Mouse (Mus musculus) hematopoietic multipotent progenitor cell, adult 10-12 weeks (in vitro differentiated cells): ENCODE results near the gene Eml2. TPM values are rescaled to one million over a fixed set of nuclear protein-coding genes. Genes with fewer than 3 reads are reported as not detected.

Experiments
- polyA plus RNA-seq: library from polyadenylated mRNA; stranded (reverse); fragments of >175 nt; gene quantifications from 2 replicates; pipeline ENCODE4 v1.2.3, GENCODE M21; 2012; ENCODE audit warnings: low replicate concordance

Eml2 gene
- polyA plus RNA-seq, result 17.2 and 24.3 TPM in 2 replicates

DNA sequence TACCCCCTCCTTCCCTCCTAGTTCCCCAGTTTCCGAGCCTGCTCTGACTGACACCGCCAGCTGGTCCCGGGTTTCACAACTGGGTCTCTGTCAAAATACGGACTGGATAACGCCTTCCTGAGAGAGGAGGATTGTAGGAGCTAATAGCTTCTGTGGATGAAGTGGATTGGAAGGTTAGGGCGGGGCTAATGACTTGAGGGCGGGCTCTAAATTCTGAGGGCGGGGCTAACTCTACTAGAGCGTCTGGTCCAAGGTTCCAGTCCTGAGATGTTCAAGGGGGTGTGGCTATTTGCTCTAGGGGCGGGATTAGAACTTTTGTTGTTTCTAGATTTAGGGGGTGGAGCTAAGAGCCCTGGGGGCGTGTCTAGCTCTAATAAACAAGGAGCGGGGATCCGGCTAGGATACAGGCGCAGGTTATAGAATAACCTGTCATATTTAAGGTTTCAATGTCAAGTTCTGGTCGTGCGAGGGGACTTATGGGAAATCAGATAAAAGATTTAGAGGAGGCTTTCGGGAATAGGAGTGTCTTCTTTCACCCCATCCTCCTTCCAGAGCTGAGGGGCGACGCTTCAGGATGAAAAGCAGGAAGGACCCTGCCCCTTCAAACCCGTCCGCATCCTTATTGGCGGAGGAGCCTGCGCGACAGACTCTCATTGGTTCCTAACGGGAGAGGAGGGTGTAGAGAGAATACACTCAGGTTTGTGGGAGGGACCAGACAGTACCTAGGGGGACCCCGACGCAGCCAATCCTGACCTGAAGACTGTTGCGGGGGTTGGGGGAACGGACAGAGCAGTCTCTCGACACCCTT lies at the start of gene Eml2:
Gene Eml2, plus strand, starts transcription at position 714 of the 808 bp plus-strand sequence.

DNA sequence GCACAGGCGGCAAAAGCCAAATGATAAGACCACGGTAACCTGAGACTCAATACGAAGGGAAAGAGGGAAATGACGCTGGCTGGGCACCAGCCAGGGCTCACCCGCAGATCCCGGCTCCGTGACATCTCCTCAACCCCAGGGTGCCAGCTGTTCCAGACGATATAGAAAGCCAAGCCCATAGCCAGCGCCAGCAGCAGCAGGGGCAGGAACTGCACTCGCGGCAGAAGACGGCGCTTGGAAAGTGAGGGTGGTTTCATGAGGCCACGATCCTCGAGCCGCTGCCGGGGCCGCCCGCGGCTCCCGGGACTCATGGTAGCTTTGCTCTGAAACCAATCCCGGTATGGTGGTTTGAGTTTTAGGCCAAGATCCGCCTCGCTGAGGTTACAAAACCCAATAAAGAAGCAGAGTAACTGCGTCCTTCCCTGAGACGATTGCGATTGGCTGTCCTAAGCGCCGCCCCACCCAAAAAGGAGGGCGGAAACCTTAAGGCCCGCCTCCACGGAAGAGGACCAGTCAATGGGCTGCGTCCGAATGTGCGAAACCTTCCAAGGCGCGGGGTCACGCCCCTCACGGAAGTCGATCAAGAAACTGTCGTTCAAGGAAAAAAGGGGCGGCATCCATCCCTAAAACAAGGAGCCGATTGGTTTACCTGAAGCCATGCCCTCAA lies 27.2 kb upstream of the Eml2 start, which contains the start of gene Qpctl:
Gene Qpctl, minus strand, starts transcription at position 417 of the 667 bp plus-strand sequence.

DNA sequence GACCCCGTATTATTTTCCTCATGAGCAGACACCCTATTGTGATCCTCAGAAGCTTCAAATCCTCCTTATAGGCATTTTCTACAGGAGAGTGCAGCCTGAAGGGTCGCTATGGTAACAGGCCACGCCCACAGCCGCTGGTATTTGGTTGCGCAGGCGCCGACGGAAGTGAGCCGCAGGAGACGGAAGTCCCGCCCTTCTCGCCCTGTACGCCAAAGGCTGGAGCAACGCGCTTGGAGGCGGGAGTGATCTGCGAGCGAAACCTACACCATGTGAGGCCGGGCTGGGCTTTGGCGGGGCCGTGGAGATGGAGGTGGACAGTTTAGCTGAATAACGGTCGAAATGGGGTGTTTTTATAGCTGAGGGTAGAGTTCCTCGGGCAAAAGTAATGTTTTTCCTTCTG lies 26.6 kb upstream of the Eml2 start, which contains the start of gene Snrpd2:
Gene Snrpd2, plus strand, starts transcription at position 97 of the 400 bp plus-strand sequence.

DNA sequence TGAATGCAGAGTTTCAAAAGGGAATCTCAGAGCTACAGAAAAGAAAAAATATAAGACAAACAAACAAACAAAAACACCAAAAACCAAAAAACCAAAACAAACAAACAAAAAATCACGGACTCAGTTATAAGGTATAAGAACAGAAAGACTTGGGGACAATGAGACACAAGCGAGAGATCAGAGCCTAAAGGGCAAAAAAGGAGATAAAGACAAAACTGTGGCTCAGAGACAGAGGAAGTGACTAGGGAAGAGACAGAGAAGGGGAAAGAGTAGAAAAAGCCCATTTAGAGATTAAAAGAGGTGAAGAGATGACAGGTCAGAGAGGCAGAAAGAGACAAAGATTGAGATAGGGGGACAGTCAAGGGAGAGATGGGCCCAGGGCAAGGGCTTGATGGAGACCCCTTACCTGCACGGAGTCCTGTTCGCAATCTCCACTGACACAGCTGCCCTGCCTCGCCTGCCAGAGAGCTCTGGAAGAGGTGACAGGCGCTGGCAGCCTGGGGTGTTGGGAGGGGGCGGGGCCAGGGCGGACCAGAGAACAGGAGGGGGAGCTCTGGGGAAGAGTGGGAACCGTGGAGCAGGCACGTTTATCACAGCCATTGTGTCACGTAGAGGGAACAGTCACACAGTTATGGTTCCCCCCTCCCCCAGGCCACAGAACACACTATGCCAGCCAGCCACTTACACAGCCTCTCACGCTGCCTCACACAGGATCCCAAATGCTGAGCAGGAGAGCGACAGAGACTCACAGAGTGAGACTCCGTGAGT lies 10.4 kb upstream of the Eml2 start, which contains the start of gene Gipr:
Gene Gipr, minus strand, starts transcription at position 472 of the 768 bp plus-strand sequence.

DNA sequence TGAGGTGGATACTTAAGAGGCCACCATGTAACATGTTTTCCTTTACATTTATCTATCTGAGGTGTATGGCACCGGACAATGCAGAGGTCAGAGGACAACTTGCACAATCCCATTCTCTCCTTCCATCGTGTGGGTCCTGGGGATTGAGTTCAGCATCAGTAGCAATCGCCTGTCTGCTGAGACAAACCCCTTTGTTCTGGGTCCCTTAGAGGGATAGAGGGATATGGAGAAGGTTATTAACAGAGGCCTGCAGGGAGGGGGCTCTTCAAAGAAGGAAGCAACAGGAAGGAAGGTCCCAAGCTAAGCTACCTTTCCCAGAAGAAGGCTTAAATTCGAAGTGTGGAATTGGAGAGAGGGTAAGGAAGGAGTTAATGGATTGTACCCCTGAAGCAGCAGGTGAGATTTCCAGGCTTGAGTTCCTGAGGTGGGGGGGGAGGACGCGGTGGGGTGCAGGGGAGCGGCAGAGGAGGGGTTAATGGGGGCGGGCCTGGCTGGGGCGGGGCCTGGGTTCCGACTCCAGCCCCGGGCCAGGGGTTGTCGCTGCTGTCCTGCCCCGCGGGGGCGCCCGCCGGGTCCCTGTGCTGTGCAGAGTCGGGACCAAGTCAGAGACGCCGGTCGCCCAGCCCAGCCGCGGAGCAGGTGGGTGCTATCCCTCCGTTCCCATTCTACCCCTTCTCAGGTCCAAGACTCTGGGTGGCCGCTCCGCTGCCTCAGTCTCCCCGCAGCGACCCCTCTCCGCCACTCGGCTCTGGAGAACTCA lies 36.0 kb downstream of the Eml2 start, which contains the start of gene Gpr4:
Gene Gpr4, plus strand, starts transcription at position 543 of the 760 bp plus-strand sequence.

DNA sequence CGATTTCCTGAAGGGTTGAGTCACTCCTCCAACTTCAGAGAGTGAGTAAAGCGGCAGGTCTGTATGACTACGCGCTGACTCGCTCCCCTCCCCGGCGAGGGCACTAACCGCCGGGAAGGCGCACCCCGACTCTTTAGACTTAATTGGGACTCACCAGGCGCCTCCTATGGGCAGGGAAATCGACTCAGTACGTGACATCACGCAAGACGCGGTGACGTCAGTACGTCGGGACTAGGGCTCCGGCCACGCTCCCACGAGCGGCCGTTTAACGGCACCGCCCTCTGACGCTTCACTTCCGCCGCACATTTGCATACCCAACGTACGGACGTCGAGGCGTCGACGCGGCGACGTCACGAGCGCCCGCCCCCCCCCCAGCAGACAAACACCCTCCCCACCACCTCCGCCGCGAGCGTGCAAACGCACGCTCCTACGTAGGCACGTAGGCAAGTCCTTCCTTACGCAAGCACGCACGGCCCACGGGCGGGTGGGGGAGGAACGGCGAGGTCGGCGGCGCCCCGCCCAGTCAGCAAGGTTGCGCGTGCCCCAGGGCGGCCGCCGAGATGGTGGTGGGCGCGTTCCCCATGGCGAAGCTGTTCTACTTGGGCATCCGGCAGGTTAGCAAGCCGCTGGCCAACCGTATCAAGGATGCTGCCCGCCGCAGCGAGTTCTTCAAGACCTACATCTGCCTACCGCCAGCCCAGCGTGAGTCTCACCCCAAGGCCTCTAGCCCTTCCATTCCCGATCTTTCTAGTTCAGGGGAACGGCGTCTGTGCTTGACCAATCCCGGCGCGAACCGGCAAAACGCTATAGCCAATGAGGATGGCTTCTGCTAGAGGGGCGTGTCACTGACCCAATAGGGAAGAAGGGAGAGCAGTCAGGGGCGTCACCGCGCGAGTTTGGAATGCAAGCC lies 51.9 kb downstream of the Eml2 start, which contains the start of gene Opa3:
Gene Opa3, plus strand, starts transcription at position 452 of the 910 bp plus-strand sequence.

Other genes with a start within 250 kb of the Eml2 start
- not detected in 2 replicates for gene Nanos2, start 189.0 kb upstream of the Eml2 start, polyA plus RNA-seq
- gene Mypop, start 185.2 kb upstream of the Eml2 start, polyA plus RNA-seq, result 3.4 and 13.9 TPM in 2 replicates
- 75.0 and 178 TPM in 2 replicates for gene Irf2bp1, start 172.4 kb upstream of the Eml2 start, polyA plus RNA-seq
- not detected in 2 replicates for gene Foxa3, start 152.9 kb upstream of the Eml2 start, polyA plus RNA-seq
- 121 and 207 TPM in 2 replicates for gene Sympk, start 152.0 kb upstream of the Eml2 start, polyA plus RNA-seq
- not detected in 2 replicates for gene Rsph6a, start 121.7 kb upstream of the Eml2 start, polyA plus RNA-seq
- 15.1 and 17.4 TPM in 2 replicates for gene Dmwd, start 100.2 kb upstream of the Eml2 start, polyA plus RNA-seq
- 18.5 and 28.2 TPM in 2 replicates for gene Dmpk, start 92.6 kb upstream of the Eml2 start, polyA plus RNA-seq
- gene Six5, start 81.8 kb upstream of the Eml2 start, polyA plus RNA-seq, result 4.5 and 6.4 TPM in 2 replicates
- not detected in 2 replicates for gene Gm4969, start 58.1 kb upstream of the Eml2 start, polyA plus RNA-seq
- gene Fbxo46, start 56.6 kb upstream of the Eml2 start, polyA plus RNA-seq, result 50.1 and 51.2 TPM in 2 replicates
- gene Qpctl, start 27.1 kb upstream of the Eml2 start, polyA plus RNA-seq, result 12.3 and 19.0 TPM in 2 replicates
- 6.7 and 34.5 TPM in 2 replicates for gene Snrpd2, start 26.7 kb upstream of the Eml2 start, polyA plus RNA-seq
- gene Gipr, start 10.3 kb upstream of the Eml2 start, polyA plus RNA-seq, result 0.05 TPM in 1 of 2 replicates, not detected in the other
- 4.4 and 9.2 TPM in 2 replicates for gene Gpr4, start 36.1 kb downstream of the Eml2 start, polyA plus RNA-seq
- gene Opa3, start 51.9 kb downstream of the Eml2 start, polyA plus RNA-seq, result 10.2 and 13.2 TPM in 2 replicates
- gene Vasp, start 95.4 kb downstream of the Eml2 start, polyA plus RNA-seq, result 536 and 1,501 TPM in 2 replicates
- 2.9 and 4.4 TPM in 2 replicates for gene Ppm1n, start 103.6 kb downstream of the Eml2 start, polyA plus RNA-seq
- gene Rtn2, start 106.2 kb downstream of the Eml2 start, polyA plus RNA-seq, result 0.56 and 0.73 TPM in 2 replicates
- 4.3 and 21.6 TPM in 2 replicates for gene Fosb, start 133.6 kb downstream of the Eml2 start, polyA plus RNA-seq
- 62.5 and 86.1 TPM in 2 replicates for gene Ercc1, start 168.4 kb downstream of the Eml2 start, polyA plus RNA-seq
- 17.3 and 29.4 TPM in 2 replicates for gene Cd3eap, start 183.1 kb downstream of the Eml2 start, polyA plus RNA-seq
- 3.5 and 5.2 TPM in 2 replicates for gene Ppp1r13l, start 183.3 kb downstream of the Eml2 start, polyA plus RNA-seq
- gene Ercc2, start 205.6 kb downstream of the Eml2 start, polyA plus RNA-seq, result 45.3 and 46.8 TPM in 2 replicates
- 4.3 and 9.4 TPM in 2 replicates for gene Klc3, start 227.7 kb downstream of the Eml2 start, polyA plus RNA-seq
- 1.1 and 1.4 TPM in 2 replicates for gene Ckm, start 228.4 kb downstream of the Eml2 start, polyA plus RNA-seq